Mouse (Mus musculus): Measurements from ENCODE around the gene Adgrl1. TPM values are rescaled to one million over a fixed set of nuclear protein-coding genes. Genes with fewer than 3 reads are reported as not detected.

The Adgrl1 gene
- polyA plus RNA-seq, 1 experiment from 2014 or later = 16.4 TPM

- 94% methylated on average over 8 of the region's 8 CpGs for WGBS
- DNase-seq (ENCODE audit: low spot score, missing footprints) (no peak), ATAC-seq (ENCODE audit: low FRiP score) (no peak)
- no peaks in the 10 kb centered on the region for H3K4me1 ChIP-seq (ENCODE audit: control insufficient read depth, insufficient read depth, low read length)
- H3K9me3 ChIP-seq (ENCODE audit: control insufficient read depth, low read length) = no peaks in the 10 kb centered on the region
- H3K36me3 ChIP-seq (ENCODE audit: control insufficient read depth, insufficient read depth, low read length) = peaks cover 26% of the 10 kb centered on the region
- H3K4me2 ChIP-seq = no peak overlapping the region
- H3K4me3 ChIP-seq (ENCODE audit: low read depth, low read length) = no peak overlapping the region
- H3K27me3 ChIP-seq (ENCODE audit: control insufficient read depth, insufficient read depth, low read length) = no peaks in the 10 kb centered on the region
- H3K27ac ChIP-seq (ENCODE audit: low read depth, low read length) = no peak overlapping the region
- no peak overlapping the region for H3K9ac ChIP-seq (ENCODE audit: low read length)
These were observed 35.5 kb downstream of the Adgrl1 start for GRCm38 (mm10) chr8:83935435-83935834.

GRCm38 (mm10) chr8:83937645-83938044 lies 37.7 kb downstream of the Adgrl1 start:
- WGBS = 96% methylated on average over 7 of the region's 7 CpGs
- peaks cover 21% of the 10 kb centered on the region for H3K36me3 ChIP-seq (ENCODE audit: control insufficient read depth, insufficient read depth, low read length)
- H3K9me3 ChIP-seq (ENCODE audit: control insufficient read depth, low read length) = no peaks in the 10 kb centered on the region
- ATAC-seq (ENCODE audit: low FRiP score) = no peak
- no peak for DNase-seq (ENCODE audit: low spot score, missing footprints)
- no peak overlapping the region for H3K4me2 ChIP-seq
- H3K4me3 ChIP-seq (ENCODE audit: low read depth, low read length) = no peak overlapping the region
- no peak overlapping the region for H3K27ac ChIP-seq (ENCODE audit: low read depth, low read length)
- no peaks in the 10 kb centered on the region for H3K27me3 ChIP-seq (ENCODE audit: control insufficient read depth, insufficient read depth, low read length)
- H3K9ac ChIP-seq (ENCODE audit: low read length) = no peak overlapping the region
- no peaks in the 10 kb centered on the region for H3K4me1 ChIP-seq (ENCODE audit: control insufficient read depth, insufficient read depth, low read length)

- Histone ChIP-seq H3K4me1 (ENCODE audit: control insufficient read depth, insufficient read depth, low read length) (no peaks in the 10 kb centered on the region), H3K27ac (ENCODE audit: low read depth, low read length) (no peak overlapping the region), H3K9ac (ENCODE audit: low read length) (no peak overlapping the region), H3K27me3 (ENCODE audit: control insufficient read depth, insufficient read depth, low read length) (no peaks in the 10 kb centered on the region), H3K9me3 (ENCODE audit: control insufficient read depth, low read length) (no peaks in the 10 kb centered on the region), H3K4me3 (ENCODE audit: low read depth, low read length) (no peak overlapping the region), H3K4me2 (no peak overlapping the region), H3K36me3 (ENCODE audit: control insufficient read depth, insufficient read depth, low read length) (peaks cover 21% of the 10 kb centered on the region)
- no peak for ATAC-seq (ENCODE audit: low FRiP score)
- WGBS = 89% methylated on average over 15 of the region's 15 CpGs
- no peak for DNase-seq (ENCODE audit: low spot score, missing footprints)
These were observed 38.4 kb downstream of the Adgrl1 start for GRCm38 (mm10) chr8:83938330-83938729.

GRCm38 (mm10) chr8:83941066-83941677 lies 41.3 kb downstream of the Adgrl1 start:
- WGBS = 78% methylated on average over 6 of the region's 6 CpGs
- H3K27ac ChIP-seq (ENCODE audit: low read depth, low read length) = no peak overlapping the region
- ATAC-seq (ENCODE audit: low FRiP score) (no peak), DNase-seq (ENCODE audit: low spot score, missing footprints) (no peak)
- no peaks in the 10 kb centered on the region for H3K27me3 ChIP-seq (ENCODE audit: control insufficient read depth, insufficient read depth, low read length)
- H3K36me3 ChIP-seq (ENCODE audit: control insufficient read depth, insufficient read depth, low read length) = peaks cover 2% of the 10 kb centered on the region; the same call in 1 of the 2 replicates
- H3K4me1 ChIP-seq (ENCODE audit: control insufficient read depth, insufficient read depth, low read length) = no peaks in the 10 kb centered on the region
- H3K9me3 ChIP-seq (ENCODE audit: control insufficient read depth, low read length) = no peaks in the 10 kb centered on the region
- no peak overlapping the region for H3K4me3 ChIP-seq (ENCODE audit: low read depth, low read length)
- no peak overlapping the region for H3K4me2 ChIP-seq
- no peak overlapping the region for H3K9ac ChIP-seq (ENCODE audit: low read length)

GRCm38 (mm10) chr8:83942446-83942845 lies 42.5 kb downstream of the Adgrl1 start:
- Histone ChIP-seq H3K27ac (ENCODE audit: low read depth, low read length) (no peak overlapping the region), H3K4me1 (ENCODE audit: control insufficient read depth, insufficient read depth, low read length) (no peaks in the 10 kb centered on the region)

GRCm38 (mm10) chr8:83945540-83945939 lies 45.6 kb downstream of the Adgrl1 start:
- H3K4me2 ChIP-seq = no peak overlapping the region
- H3K27me3 ChIP-seq (ENCODE audit: control insufficient read depth, insufficient read depth, low read length) = no peaks in the 10 kb centered on the region
- no peak overlapping the region for H3K4me3 ChIP-seq (ENCODE audit: low read depth, low read length)
- H3K36me3 ChIP-seq (ENCODE audit: control insufficient read depth, insufficient read depth, low read length) = no peaks in the 10 kb centered on the region
- H3K4me1 ChIP-seq (ENCODE audit: control insufficient read depth, insufficient read depth, low read length) = no peaks in the 10 kb centered on the region
- 68% methylated on average over 3 of the region's 3 CpGs for WGBS
- H3K27ac ChIP-seq (ENCODE audit: low read depth, low read length) = no peak overlapping the region
- DNase-seq (ENCODE audit: low spot score, missing footprints) = no peak
- no peaks in the 10 kb centered on the region for H3K9me3 ChIP-seq (ENCODE audit: control insufficient read depth, low read length)
- H3K9ac ChIP-seq (ENCODE audit: low read length) = no peak overlapping the region
- no peak for ATAC-seq (ENCODE audit: low FRiP score)

More at GRCm38 (mm10) chr8:83942446-83942845, 42.5 kb downstream of the Adgrl1 start:
- Histone ChIP-seq H3K4me3 (ENCODE audit: low read depth, low read length) (no peak overlapping the region), H3K36me3 (ENCODE audit: control insufficient read depth, insufficient read depth, low read length) (peaks cover 2% of the 10 kb centered on the region; the same call in 1 of the 2 replicates), H3K27me3 (ENCODE audit: control insufficient read depth, insufficient read depth, low read length) (no peaks in the 10 kb centered on the region), H3K9ac (ENCODE audit: low read length) (no peak overlapping the region), H3K9me3 (ENCODE audit: control insufficient read depth, low read length) (no peaks in the 10 kb centered on the region), H3K4me2 (no peak overlapping the region)
- WGBS = 81% methylated on average over 1 of the region's 1 CpGs
- ATAC-seq (ENCODE audit: low FRiP score) (no peak), DNase-seq (ENCODE audit: low spot score, missing footprints) (no peak)

- H3K4me3 ChIP-seq (ENCODE audit: low read depth, low read length) = peak overlapping the region; percentile 51
- H3K27me3 ChIP-seq (ENCODE audit: control insufficient read depth, insufficient read depth, low read length) = no peaks in the 10 kb centered on the region
- H3K4me1 ChIP-seq (ENCODE audit: control insufficient read depth, insufficient read depth, low read length) = peaks cover 10% of the 10 kb centered on the region
- H3K27ac ChIP-seq (ENCODE audit: low read depth, low read length) = no peak overlapping the region
- peak overlapping the region; percentile 50 for H3K4me2 ChIP-seq
- no peaks in the 10 kb centered on the region for H3K9me3 ChIP-seq (ENCODE audit: control insufficient read depth, low read length)
- no peaks in the 10 kb centered on the region for H3K36me3 ChIP-seq (ENCODE audit: control insufficient read depth, insufficient read depth, low read length)
- no peak for ATAC-seq (ENCODE audit: low FRiP score)
- DNase-seq (ENCODE audit: low spot score, missing footprints) = no peak
- WGBS = under 1% methylated on average over 14 of the region's 14 CpGs
- H3K9ac ChIP-seq (ENCODE audit: low read length) = peak overlapping the region; percentile 57
These were observed 54.8 kb downstream of the Adgrl1 start for GRCm38 (mm10) chr8:83954749-83955105.

GRCm38 (mm10) chr8:83955106-83955957 lies 55.4 kb downstream of the Adgrl1 start, which contains the start of the genes Gm10644 and Asf1b:
TSS of gene Gm10644 (minus strand) at chr8:83955205.
TSS of gene Asf1b (plus strand) at chr8:83955507.
- H3K4me3 ChIP-seq (ENCODE audit: low read depth, low read length) = peak within 1 kb of the TSS; percentile 51
- DNase-seq (ENCODE audit: low spot score, missing footprints) = peak; percentile 100
- no peak within 1 kb of the TSS for H3K27ac ChIP-seq (ENCODE audit: low read depth, low read length)
- no peaks in the 10 kb centered on the region for H3K27me3 ChIP-seq (ENCODE audit: control insufficient read depth, insufficient read depth, low read length)
- peak within 1 kb of the TSS; percentile 67 for H3K4me2 ChIP-seq
- WGBS = under 1% methylated on average over 73 of the region's 75 CpGs
- ATAC-seq (ENCODE audit: low FRiP score) = peak; percentile 100
- peaks cover 10% of the 10 kb centered on the region for H3K4me1 ChIP-seq (ENCODE audit: control insufficient read depth, insufficient read depth, low read length)
- H3K9me3 ChIP-seq (ENCODE audit: control insufficient read depth, low read length) = no peaks in the 10 kb centered on the region
- peak within 1 kb of the TSS; percentile 58 for H3K9ac ChIP-seq (ENCODE audit: low read length)
- no peaks in the 10 kb centered on the region for H3K36me3 ChIP-seq (ENCODE audit: control insufficient read depth, insufficient read depth, low read length)

- ATAC-seq (ENCODE audit: low FRiP score) = no peak
- under 1% methylated on average over 15 of the region's 15 CpGs for WGBS
- DNase-seq (ENCODE audit: low spot score, missing footprints) = no peak
- Histone ChIP-seq H3K9me3 (ENCODE audit: control insufficient read depth, low read length) (no peaks in the 10 kb centered on the region), H3K9ac (ENCODE audit: low read length) (peak overlapping the region; percentile 58), H3K4me3 (ENCODE audit: low read depth, low read length) (peak overlapping the region; percentile 51), H3K27me3 (ENCODE audit: control insufficient read depth, insufficient read depth, low read length) (no peaks in the 10 kb centered on the region), H3K27ac (ENCODE audit: low read depth, low read length) (no peak overlapping the region), H3K4me2 (peak overlapping the region; percentile 67), H3K36me3 (ENCODE audit: control insufficient read depth, insufficient read depth, low read length) (no peaks in the 10 kb centered on the region), H3K4me1 (ENCODE audit: control insufficient read depth, insufficient read depth, low read length) (peaks cover 10% of the 10 kb centered on the region)
These were observed 56.0 kb downstream of the Adgrl1 start for GRCm38 (mm10) chr8:83955958-83956218.

All from midbrain, embryonic 11.5 days (tissue).